Mouse (Mus musculus): Measurements from ENCODE around the gene Bap1.

- TF ChIP-seq MAFK (IDR thresholded peaks at IDR 0.05; ENCODE audit: insufficient read depth, low read depth, low read length) (no peak), HCFC1 (IDR thresholded peaks at IDR 0.05; ENCODE audit: borderline replicate concordance, insufficient read depth, low read length) (no peak), ZC3H11A (IDR thresholded peaks at IDR 0.05; ENCODE audit: borderline replicate concordance, low read depth, low read length) (no peak), ZNF384 (IDR thresholded peaks at IDR 0.05; ENCODE audit: low read depth, low read length) (no peak)
Observed at GRCm38 (mm10) chr14:31214684-31215083, 36.6 kb upstream of the Bap1 start.
